ENCODE assay signal across 27 mouse cellular contexts in genomic region chr10:86891066-86891465, GRCm38 (mm10).
"Had no signal": no experiment of that assay in that cellular context is flagged by ENCODE, and none has a peak within 500 bp of the region (broad histone marks: within the 10 kb centered on the region; RNA-seq: fewer than 3 reads in every experiment).

No protein-coding gene starts in this region.

- H3K4me3 ChIP-seq: limb, embryonic 10.5 days; limb, embryonic 12.5 days; limb, embryonic 13.5 days; limb, embryonic 15.5 days; liver, embryonic 12.5 days; liver, embryonic 13.5 days; liver, embryonic 15.5 days; lung, embryonic 15.5 days; megakaryocyte, embryonic 14.5 days; midbrain, embryonic 10.5 days; midbrain, embryonic 12.5 days; midbrain, embryonic 13.5 days; midbrain, embryonic 15.5 days; myocyte had no signal

- H3K27ac ChIP-seq: limb, embryonic 10.5 days; limb, embryonic 12.5 days; limb, embryonic 13.5 days; limb, embryonic 15.5 days; liver, embryonic 12.5 days; liver, embryonic 13.5 days; liver, embryonic 14.5 days; liver, embryonic 15.5 days; lung, embryonic 15.5 days; macrophage; midbrain, embryonic 10.5 days; midbrain, embryonic 12.5 days; midbrain, embryonic 13.5 days; midbrain, embryonic 15.5 days had no signal

- H3K4me1 ChIP-seq: limb, embryonic 10.5 days; limb, embryonic 12.5 days; limb, embryonic 13.5 days; limb, embryonic 15.5 days; liver, embryonic 12.5 days; liver, embryonic 13.5 days; liver, embryonic 15.5 days; lung, embryonic 15.5 days; megakaryocyte, embryonic 14.5 days; midbrain, embryonic 12.5 days; midbrain, embryonic 13.5 days; midbrain, embryonic 15.5 days had no signal

- DNase-seq: left cerebral cortex, postnatal 4 days; liver; liver, embryonic 13.5 days; liver, postnatal 0 days; lung, adult 18-20 months; lung, adult 2 months; lung, embryonic 14.5 days; lung, postnatal 10 days; lung, postnatal 14 days; lung, postnatal 36 days; lung, postnatal 4 days; midbrain, embryonic 14.5 days had no signal

- H3K9me3 ChIP-seq: limb, embryonic 10.5 days; limb, embryonic 12.5 days; limb, embryonic 13.5 days; limb, embryonic 15.5 days; liver, embryonic 12.5 days; liver, embryonic 13.5 days; liver, embryonic 15.5 days; lung, embryonic 15.5 days; megakaryocyte, embryonic 14.5 days; midbrain, embryonic 10.5 days; midbrain, embryonic 12.5 days; midbrain, embryonic 13.5 days; midbrain, embryonic 15.5 days had no signal

- H3K27me3 ChIP-seq: limb, embryonic 13.5 days; limb, embryonic 15.5 days; liver, embryonic 12.5 days; liver, embryonic 13.5 days; liver, embryonic 15.5 days; lung, embryonic 15.5 days; midbrain, embryonic 12.5 days; midbrain, embryonic 13.5 days; midbrain, embryonic 15.5 days had no signal

- H3K36me3 ChIP-seq: limb, embryonic 10.5 days; limb, embryonic 12.5 days; limb, embryonic 13.5 days; limb, embryonic 15.5 days; liver, embryonic 12.5 days; liver, embryonic 13.5 days; liver, embryonic 15.5 days; lung, embryonic 15.5 days; midbrain, embryonic 10.5 days; midbrain, embryonic 12.5 days; midbrain, embryonic 13.5 days; midbrain, embryonic 15.5 days had no signal
